Mouse (Mus musculus) adrenal gland, postnatal 36 days (tissue): ENCODE results near the gene Hcrtr1. TPM values are rescaled to one million over a fixed set of nuclear protein-coding genes. Genes with fewer than 3 reads are reported as not detected.

Experiments
- DNase-seq, 2 experiments: peaks; one replicate each; pipeline ENCODE4 v3.0.0; 2021; ENCODE audit warnings: mixed read lengths in 1 of 2
- long read RNA-seq, 2 experiments: library from polyadenylated mRNA; stranded (forward); transcript quantifications; one replicate each; pipeline ENCODE4 v2.0.0; 2021; ENCODE audit warnings: borderline sequencing depth in 2 of 2
- total RNA-seq, 2 experiments: library from RNA; stranded (reverse); gene quantifications; 2 replicates each; pipeline ENCODE4 v1.2.3; 2021

The Hcrtr1 gene
- under 1 TPM; 0.40 to 0.46 TPM for total RNA-seq
- long read RNA-seq, experiment 1, partial matches to known transcripts: 2 of 2 reads
- long read RNA-seq, experiment 1, other reads (novel, unspliced or antisense): 0 of 2 reads
- long read RNA-seq, experiment 2, partial matches to known transcripts: 1 of 2 reads
- long read RNA-seq, experiment 2, other reads (novel, unspliced or antisense): 0 of 2 reads

DNA sequence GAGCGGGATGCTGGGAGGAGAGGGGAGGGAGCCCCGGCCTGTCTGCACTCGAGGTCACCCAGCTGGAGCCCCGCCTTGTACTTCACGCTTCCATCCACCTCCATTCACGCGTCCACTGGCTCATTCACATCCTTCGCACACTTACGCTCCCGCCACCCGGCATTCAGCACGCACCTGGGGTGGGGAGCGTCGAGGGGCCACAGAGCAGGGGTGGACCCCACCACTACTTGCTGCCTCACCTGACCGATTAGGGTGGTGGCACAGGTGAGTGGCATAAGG lies at the start of gene Hcrtr1:
Gene Hcrtr1 (minus strand): TSS at position 146 of the 279 bp plus-strand sequence.
- DNase-seq: no peak

DNA sequence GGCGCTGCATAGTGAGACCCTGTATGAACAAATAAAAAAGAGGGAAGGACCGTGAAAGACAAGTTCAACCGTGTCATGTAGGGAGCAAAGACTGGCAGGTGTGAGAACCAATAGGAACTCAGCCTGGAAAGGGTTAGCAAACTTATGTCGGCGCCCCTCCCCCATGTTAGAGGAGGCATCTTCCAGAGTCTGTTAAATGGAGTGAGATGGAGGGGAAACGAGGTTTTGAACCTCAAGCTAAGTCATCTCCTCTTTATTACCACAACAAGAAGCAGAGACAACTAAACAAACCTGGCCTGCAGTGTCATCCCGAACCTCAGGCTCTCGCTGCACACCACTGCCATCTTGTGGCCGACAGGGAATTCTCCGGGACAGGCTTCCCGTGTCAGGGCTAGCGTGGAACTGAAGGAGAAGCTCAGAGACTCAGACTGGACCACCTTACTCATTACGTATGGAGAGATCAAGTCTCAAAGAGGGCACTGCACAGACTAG lies 49.7 kb upstream of the Hcrtr1 start:
- DNase-seq: peak; percentile 89 to 91

- no peak for DNase-seq
Measured at GRCm38 (mm10) chr4:130186891-130187290, 47.7 kb upstream of the Hcrtr1 start.

GRCm38 (mm10) chr4:130186450-130186849 lies 47.3 kb upstream of the Hcrtr1 start:
- DNase-seq: no peak

DNA sequence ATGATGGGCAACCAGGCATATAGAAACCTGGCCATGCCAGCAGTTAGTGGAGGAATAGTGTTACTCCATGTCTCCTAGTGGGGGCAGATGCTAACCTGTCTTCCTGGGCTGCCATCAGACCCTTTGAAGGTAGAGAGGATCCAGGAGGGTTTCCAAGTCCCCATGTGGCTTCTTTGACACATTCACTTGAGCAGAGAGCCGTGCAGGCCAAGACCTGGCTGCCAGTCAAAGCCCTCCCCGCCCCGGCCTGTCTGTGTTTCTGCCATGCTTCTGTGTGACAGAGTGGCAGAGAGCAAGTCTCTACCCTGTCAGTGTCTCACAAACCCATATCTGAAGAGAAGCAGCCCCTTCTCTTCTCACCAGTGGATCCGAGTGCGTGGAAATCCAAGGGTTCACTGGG lies 44.7 kb upstream of the Hcrtr1 start:
- DNase-seq: no peak

GRCm38 (mm10) chr4:130183023-130183422 lies 43.9 kb upstream of the Hcrtr1 start:
- DNase-seq: no peak

GRCm38 (mm10) chr4:130181886-130182285 lies 42.7 kb upstream of the Hcrtr1 start:
- peak in 1 of 2 experiments; percentile 49 for DNase-seq

GRCm38 (mm10) chr4:130180909-130181602 lies 41.9 kb upstream of the Hcrtr1 start:
- peak in 1 of 2 experiments; percentile 45 for DNase-seq

DNA sequence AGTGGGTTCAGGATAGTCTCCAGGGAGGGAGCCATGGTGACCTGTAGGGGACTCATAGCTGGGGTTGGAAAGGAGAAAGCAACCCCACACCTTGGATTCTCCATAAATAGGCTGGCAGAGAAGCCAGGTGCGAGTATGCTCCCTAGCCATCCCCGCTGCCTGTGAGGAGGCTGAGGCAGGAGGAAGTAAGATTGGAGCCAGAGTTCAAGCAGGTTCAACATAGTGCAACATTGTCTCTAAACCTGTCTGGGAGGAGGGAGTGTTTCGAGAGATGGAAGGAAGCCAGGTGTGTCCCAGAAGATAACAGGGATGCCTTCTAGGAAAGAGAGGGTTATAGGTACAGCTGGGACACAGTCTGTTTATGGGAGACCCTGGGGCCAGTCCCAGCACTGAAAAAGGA lies 40.7 kb upstream of the Hcrtr1 start:
- no peak for DNase-seq

GRCm38 (mm10) chr4:130177536-130177935 lies 38.4 kb upstream of the Hcrtr1 start:
- DNase-seq: no peak

DNA sequence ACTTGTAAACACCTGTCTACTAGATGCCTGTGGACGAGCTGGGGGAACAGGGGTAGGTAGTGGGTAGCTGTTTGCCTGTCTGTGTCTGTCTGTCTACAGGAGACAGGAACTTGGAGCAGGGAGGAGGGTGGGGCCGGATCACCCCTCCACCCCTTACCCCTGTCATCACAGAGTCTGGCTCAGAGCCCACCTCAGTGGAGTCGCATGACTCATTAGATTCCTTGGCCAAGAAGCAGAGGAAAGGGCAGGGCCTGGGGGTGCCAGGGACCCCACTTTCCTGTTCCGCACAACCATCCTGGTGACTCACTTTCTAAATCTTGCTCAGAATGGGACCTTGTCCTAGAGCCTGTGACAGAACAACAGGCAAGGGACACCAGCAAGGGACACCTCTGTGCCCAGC lies 37.9 kb upstream of the Hcrtr1 start:
- DNase-seq: peak; percentile 81

GRCm38 (mm10) chr4:130176156-130176720 lies 37.1 kb upstream of the Hcrtr1 start:
- no peak for DNase-seq

DNA sequence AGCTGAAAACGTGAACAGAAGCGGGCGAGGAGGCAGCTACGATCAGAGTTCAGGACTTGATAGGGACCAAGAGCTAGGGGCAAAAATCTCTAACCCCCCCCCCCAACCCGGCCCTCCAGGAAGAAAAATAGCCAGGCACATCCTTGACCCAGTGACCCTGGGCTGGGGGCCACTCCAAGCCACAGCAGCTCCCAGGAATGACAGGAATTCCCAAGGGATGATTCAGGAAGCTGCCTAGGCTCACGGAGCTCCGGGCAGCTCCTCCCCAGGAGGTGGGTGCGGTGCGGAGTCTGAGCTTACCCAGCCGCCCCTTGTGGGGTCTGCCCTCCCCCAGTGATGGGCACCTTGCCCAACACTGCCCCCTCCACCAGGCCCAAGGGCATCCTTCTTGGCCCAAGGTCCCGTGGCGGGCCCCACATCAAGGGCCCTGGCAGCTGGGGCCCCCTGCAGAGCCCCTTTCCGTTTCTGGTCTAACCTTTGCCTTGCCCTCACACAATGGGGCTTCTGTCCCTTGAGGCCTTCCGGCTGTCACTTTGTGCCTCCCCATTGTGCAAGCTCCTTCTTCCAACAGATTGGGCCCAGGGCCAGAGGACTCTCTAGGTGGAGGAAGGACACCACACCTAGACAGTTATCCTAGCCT lies 36.0 kb upstream of the Hcrtr1 start, which contains the start of gene Tinagl1:
Gene Tinagl1 (minus strand): TSS at position 51 of the 640 bp plus-strand sequence.
- DNase-seq: peak; percentile 56 to 75

GRCm38 (mm10) chr4:130174335-130175031 lies 35.3 kb upstream of the Hcrtr1 start:
- DNase-seq: peak; percentile 83 to 87

DNA sequence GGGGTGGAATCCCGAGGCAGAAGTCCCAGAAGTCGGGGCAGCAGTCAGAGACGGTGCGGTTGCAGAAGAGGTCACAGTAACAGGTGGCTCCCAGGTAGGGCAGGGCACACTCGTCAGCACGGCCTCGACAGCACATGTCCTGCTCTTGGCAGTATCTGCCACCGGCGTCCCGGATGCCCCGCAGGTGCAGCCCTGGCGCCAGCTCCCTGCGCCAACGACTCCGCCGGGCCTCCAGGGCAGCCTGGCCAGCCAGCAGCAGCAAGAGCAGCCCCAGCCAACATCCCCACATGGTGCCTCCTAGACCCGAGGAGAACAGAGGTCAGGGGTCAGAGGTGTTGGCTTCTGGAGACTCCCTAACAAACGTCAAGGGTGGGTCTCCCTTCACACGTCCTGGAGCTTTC lies 34.8 kb upstream of the Hcrtr1 start:
- DNase-seq: peak; percentile 46 to 55

DNA sequence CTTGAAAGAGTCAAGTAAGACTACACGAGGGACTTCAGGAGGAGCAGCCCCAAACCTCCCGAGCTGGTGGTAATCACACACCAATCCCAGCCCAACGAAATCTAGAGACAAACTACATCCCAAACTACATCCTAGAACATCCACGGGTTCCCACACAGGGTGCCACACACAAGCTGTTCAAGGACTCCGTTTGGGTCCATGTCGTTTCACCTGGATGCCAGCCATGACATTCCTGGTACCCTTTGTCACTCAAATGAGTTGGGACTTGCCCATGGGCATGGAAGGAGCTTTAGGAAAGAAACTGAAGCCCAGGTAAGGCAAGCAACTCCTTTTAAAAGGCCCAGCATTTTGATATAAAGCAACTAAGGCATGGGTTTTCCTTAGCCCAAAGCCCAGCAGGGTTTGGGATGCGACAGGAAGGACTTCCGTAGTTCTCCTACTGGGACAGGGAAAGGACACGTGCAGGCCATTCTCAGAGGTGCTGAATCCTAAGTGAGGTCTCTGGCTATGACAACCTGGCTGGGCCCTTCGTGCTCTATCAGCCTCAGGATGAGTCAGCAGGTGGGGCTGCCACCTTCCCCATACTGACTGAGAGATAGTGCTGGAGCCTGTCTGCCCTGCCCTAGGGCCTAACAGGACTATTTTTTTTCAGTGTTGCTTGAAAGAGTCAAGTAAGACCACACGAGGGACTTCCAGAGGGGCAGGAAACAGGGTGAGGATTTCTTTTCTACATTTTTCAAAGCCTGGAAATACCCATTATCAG lies 34.1 kb upstream of the Hcrtr1 start:
- peak; percentile 45 to 46 for DNase-seq

DNA sequence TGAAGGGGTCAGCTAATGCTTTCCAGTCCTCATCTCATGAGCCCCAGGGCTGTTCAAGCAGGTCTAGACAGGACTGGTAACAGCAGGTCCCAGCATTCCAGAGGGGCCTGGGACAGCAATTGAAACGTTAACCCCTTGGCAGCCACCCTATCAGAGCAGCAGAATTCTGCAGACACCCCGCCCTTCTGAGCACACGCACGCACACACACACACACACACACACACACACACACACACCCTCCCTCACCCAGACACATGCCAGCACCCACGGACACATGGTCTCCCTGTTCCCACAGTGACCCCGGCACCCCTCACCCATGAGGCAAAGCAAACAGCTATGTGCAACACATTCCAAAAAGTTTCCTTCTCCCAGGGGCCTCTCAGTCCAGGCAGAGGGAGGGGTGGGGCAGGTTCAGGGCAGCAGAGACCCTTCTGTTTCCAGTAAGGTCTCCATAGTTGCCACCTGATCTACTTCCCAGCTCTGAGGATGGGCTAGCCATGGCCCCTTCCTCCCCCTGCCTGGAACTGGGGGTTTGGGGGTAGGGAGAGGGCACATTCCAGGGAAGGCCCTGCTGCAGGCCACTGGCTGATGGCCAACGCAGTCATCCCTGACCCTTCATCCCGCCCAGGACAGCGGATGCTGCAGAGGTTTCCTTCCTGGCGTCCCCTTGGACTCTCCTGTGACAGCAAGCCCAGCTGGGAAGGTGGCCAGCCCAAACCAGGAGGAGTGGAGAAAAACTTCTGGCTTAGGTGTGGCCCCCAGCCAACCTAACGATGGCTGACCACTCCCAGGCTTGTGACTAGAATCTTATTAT lies 33.0 kb upstream of the Hcrtr1 start:
- DNase-seq: peak; percentile 75 to 84

DNA sequence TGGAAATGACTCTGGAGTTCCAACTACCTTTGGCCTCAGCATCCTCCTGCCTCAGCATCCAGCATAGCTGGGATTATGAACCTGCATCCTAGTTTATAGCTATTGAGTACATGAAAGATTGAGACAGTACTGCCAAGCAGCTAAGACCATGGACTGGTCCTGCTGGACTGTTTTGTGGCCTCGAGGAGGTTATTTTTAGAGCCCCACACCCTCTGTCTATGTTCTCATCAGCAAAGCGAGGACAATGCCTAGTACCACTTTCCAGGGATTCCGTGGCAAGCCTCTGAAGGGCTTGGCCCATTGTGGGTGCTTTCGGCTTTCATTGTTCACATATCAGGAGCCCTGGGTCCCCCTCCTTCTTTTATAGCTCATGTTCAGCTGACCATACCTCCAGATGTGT lies 31.2 kb upstream of the Hcrtr1 start:
- DNase-seq: no peak

DNA sequence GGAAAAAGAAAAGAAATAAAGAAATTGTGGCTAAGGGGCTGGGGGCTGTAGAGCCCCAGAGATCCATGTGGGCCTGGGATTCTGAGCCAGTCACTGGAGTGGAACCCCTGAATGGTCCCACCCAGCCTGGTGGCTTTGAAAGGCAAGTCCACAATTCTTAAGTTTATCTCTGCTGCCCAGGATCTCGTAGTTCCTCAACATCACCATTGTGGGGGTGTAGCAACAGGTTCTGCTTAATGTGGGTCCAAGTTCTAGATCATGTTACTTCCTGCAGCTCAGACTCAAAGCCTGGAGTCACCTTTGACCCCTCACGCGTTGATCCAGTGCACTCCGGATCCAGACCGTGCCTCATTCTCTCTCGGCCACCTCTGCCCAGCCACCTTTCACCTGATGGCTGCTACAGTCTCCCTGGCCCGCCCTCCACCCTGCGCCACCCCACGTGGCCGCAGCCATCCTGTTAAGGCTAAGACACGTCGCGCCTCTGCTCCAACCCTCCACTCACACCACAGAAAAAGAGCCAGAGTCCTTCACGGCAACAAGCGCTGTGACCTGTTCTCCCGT lies 30.3 kb upstream of the Hcrtr1 start:
- DNase-seq: no peak
